Mouse (Mus musculus): Measurements from ENCODE around the gene Nanos2. TPM values are rescaled to one million over a fixed set of nuclear protein-coding genes. Genes with fewer than 3 reads are reported as not detected.

The Nanos2 gene
- total and polyA plus RNA-seq, 2 experiments from 2014 or later, result 1.6 to 2.6 TPM

DNA sequence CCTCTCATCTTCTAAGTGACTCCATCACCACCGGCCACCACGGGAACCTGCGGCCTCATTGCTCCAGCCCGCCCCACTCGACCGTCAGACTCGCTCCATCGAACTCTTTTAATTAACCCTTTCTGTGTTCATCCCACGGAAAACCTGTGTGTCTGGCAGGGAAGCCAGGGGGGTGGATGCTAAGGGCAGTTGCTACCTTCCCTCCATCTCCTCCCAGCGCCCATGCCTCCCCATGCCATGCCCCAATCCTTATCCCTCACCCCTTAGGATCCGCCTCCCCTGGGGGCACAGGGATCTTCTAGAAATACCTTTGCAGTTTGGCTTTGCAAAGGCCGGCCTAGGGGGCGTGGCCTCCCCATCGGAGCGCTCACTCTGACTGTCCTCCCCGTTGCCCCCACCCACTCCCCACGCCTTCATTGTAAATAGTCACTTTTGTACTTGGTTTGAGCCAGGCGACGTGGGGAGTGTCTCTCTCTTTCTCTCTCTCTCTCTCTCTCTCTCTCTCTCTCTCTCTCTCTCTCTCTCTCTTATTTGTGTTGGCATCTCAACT, 23.8 kb upstream of the Nanos2 start:
- ATAC-seq (no peak), DNase-seq (ENCODE audit: low spot score) (no peak)
- Histone ChIP-seq H3K36me3 (ENCODE audit: insufficient read depth, low read length) (no peaks in the 10 kb centered on the region; the same call in 1 of the 2 replicates), H3K4me1 (ENCODE audit: insufficient read depth, low read length) (peaks cover 10% of the 10 kb centered on the region), H3K27me3 (ENCODE audit: insufficient read depth, low read length) (no peaks in the 10 kb centered on the region), H3K9ac (replicated peaks; ENCODE audit: low read length) (no peak overlapping the region), H3K4me2 (ENCODE audit: low read depth, low read length) (peak overlapping the region; percentile 56), H3K27ac (no peak overlapping the region), H3K9me3 (ENCODE audit: low read length) (no peaks in the 10 kb centered on the region), H3K4me3 (ENCODE audit: low read length) (no peak overlapping the region)
- 8% methylated on average over 19 of the region's 19 CpGs for WGBS
- no peak for TF ChIP-seq CTCF (IDR thresholded peaks at IDR 0.05; ENCODE audit: low read depth)

DNA sequence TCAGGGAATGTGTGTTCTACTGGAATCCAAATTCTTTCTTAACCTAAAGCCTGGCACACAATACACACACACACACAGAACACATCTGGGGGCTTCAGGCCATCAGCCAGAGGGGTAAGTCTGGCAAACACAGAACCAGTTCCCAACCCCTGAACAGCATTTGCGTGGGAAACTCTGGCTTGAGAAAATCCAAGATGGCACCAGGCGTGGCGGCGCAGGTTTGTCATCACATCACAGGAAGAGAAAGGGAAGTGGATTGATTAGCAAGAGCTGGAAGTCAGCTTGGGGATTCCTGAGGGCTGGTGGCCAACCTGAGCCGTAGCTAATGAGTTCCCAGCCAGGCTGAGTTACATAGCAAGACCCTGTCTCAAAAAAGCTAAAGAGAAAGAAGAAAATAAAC, 21.9 kb upstream of the Nanos2 start:
- WGBS, result 76% methylated on average over 5 of the region's 5 CpGs
- H3K4me3 ChIP-seq (ENCODE audit: low read length), result no peak overlapping the region
- ATAC-seq (no peak), DNase-seq (ENCODE audit: low spot score) (no peak)
- no peaks in the 10 kb centered on the region for H3K27me3 ChIP-seq (ENCODE audit: insufficient read depth, low read length)
- no peak overlapping the region for H3K9ac ChIP-seq (replicated peaks; ENCODE audit: low read length)
- no peaks in the 10 kb centered on the region for H3K9me3 ChIP-seq (ENCODE audit: low read length)
- H3K4me1 ChIP-seq (ENCODE audit: insufficient read depth, low read length), result peaks cover 10% of the 10 kb centered on the region
- no peaks in the 10 kb centered on the region for H3K36me3 ChIP-seq (ENCODE audit: insufficient read depth, low read length)
- no peak overlapping the region for H3K4me2 ChIP-seq (ENCODE audit: low read depth, low read length)
- no peak for TF ChIP-seq CTCF (IDR thresholded peaks at IDR 0.05; ENCODE audit: low read depth)
- H3K27ac ChIP-seq, result no peak overlapping the region

DNA sequence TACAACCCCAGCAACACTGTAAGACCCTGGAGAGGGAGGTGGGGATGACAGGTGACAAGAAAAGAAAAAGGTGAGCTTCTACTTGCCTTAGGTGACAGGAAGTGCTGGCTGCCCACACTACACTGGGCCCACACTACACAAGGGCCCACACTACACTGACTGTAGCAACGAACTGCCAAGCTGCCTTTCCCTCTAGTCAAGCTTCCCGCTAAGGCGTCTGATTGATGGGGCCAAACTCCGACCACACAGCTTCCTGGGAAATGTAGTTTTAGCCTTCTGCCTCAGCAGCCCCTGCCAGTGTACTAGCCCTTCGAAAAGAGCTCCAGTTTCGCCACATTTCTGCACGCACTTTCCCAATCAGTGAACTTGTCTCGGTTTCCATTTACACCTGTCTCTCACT, 19.6 kb upstream of the Nanos2 start:
- ATAC-seq (peak; percentile 36; the same call in 1 of the 2 replicates), DNase-seq (ENCODE audit: low spot score) (peak; percentile 64)
- TF ChIP-seq CTCF (IDR thresholded peaks at IDR 0.05; ENCODE audit: low read depth), result no peak
- H3K4me1 ChIP-seq (ENCODE audit: insufficient read depth, low read length), result peaks cover 4% of the 10 kb centered on the region
- H3K9ac ChIP-seq (replicated peaks; ENCODE audit: low read length), result no peak overlapping the region
- H3K9me3 ChIP-seq (ENCODE audit: low read length), result no peaks in the 10 kb centered on the region
- no peak overlapping the region for H3K4me3 ChIP-seq (ENCODE audit: low read length)
- no peak overlapping the region for H3K4me2 ChIP-seq (ENCODE audit: low read depth, low read length)
- no peaks in the 10 kb centered on the region for H3K36me3 ChIP-seq (ENCODE audit: insufficient read depth, low read length)
- WGBS, result 14% methylated on average over 8 of the region's 8 CpGs
- no peak overlapping the region; the same call in 1 of the 2 replicates for H3K27ac ChIP-seq
- no peaks in the 10 kb centered on the region for H3K27me3 ChIP-seq (ENCODE audit: insufficient read depth, low read length)

DNA sequence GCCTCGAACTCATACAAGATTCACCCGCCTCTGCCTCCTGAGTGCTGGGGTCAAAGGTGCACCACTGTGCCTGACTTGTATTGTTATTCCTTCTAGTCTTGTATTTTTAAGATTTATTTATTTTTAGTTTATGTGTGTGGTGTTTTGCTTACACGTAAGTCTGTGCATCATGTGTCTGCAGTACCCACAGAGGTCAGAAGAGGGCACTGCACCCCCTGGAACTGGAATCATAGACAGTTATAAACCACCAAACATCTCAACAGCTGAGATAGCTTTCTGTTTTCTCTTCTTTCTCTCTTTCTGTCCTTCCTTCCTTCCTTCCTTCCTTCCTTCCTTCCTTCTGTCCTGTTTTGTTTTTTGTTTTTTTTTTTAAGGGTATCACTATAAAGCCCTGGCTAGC, 16.2 kb upstream of the Nanos2 start:
- ATAC-seq, result no peak
- TF ChIP-seq CTCF (IDR thresholded peaks at IDR 0.05; ENCODE audit: low read depth), result peak; percentile 40

DNA sequence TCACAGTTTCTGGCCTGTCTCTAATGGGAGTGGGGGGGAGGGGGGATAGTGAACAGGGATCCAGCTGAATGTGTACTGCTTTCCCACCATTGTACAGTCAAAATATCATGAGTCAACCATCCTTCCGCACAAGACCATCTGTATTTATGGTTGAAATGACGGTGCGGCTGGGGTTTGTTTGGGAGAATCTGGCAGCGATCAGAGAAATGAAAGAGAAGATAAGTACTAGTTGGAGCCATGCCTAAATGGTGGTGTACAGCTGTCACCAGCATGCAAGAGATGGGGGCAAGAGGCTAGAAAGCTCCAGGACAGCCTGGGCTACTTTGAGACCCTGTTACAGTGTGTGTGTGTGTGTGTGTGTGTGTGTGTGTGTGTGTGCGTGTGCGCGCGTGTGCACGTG, 8.8 kb upstream of the Nanos2 start:
- Histone ChIP-seq H3K9ac (replicated peaks; ENCODE audit: low read length) (no peak overlapping the region), H3K4me3 (ENCODE audit: low read length) (no peak overlapping the region), H3K27ac (no peak overlapping the region), H3K36me3 (ENCODE audit: insufficient read depth, low read length) (no peaks in the 10 kb centered on the region), H3K9me3 (ENCODE audit: low read length) (no peaks in the 10 kb centered on the region), H3K4me2 (ENCODE audit: low read depth, low read length) (no peak overlapping the region), H3K4me1 (ENCODE audit: insufficient read depth, low read length) (no peaks in the 10 kb centered on the region), H3K27me3 (ENCODE audit: insufficient read depth, low read length) (no peaks in the 10 kb centered on the region)
- DNase-seq (ENCODE audit: low spot score) (no peak), ATAC-seq (no peak)
- WGBS, result 83% methylated on average over 9 of the region's 9 CpGs
- no peak for TF ChIP-seq CTCF (IDR thresholded peaks at IDR 0.05; ENCODE audit: low read depth)

More for the DNA sequence above, 16.2 kb upstream of the Nanos2 start:
- Histone ChIP-seq H3K4me1 (ENCODE audit: insufficient read depth, low read length) (no peaks in the 10 kb centered on the region), H3K9ac (replicated peaks; ENCODE audit: low read length) (no peak overlapping the region), H3K27ac (no peak overlapping the region), H3K4me3 (ENCODE audit: low read length) (no peak overlapping the region), H3K9me3 (ENCODE audit: low read length) (no peaks in the 10 kb centered on the region), H3K36me3 (ENCODE audit: insufficient read depth, low read length) (no peaks in the 10 kb centered on the region), H3K4me2 (ENCODE audit: low read depth, low read length) (no peak overlapping the region), H3K27me3 (ENCODE audit: insufficient read depth, low read length) (no peaks in the 10 kb centered on the region)
- 95% methylated on average over 3 of the region's 3 CpGs for WGBS
- no peak for DNase-seq (ENCODE audit: low spot score)

DNA sequence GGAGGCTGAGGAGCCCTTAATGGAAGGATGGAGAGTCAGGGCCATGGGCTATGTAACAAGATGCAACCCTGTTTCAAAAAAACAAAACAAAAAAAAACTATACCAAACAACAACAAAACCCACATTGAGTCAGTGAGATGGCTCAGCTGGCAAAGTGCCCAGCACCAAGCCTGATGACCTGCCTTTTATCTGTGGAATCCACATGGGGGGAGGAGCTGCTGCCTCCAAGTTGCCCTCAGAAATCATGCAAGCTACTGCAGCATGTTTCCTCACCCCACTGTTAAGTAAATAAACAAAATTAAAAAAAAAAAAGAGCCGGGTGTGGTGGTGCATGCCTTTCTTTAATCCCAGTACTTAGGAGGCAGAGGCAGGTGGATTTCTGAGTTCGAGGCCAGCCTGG, 697 bp upstream of the Nanos2 start:
- DNase-seq (ENCODE audit: low spot score), result no peak
- H3K27me3 ChIP-seq (ENCODE audit: insufficient read depth, low read length), result no peaks in the 10 kb centered on the region
- no peaks in the 10 kb centered on the region for H3K4me1 ChIP-seq (ENCODE audit: insufficient read depth, low read length)
- no peak for ATAC-seq
- H3K4me3 ChIP-seq (ENCODE audit: low read length), result no peak overlapping the region
- H3K27ac ChIP-seq, result no peak overlapping the region
- H3K9ac ChIP-seq (replicated peaks; ENCODE audit: low read length), result no peak overlapping the region
- H3K4me2 ChIP-seq (ENCODE audit: low read depth, low read length), result no peak overlapping the region
- WGBS, result 85% methylated on average over 2 of the region's 2 CpGs
- no peaks in the 10 kb centered on the region for H3K36me3 ChIP-seq (ENCODE audit: insufficient read depth, low read length)
- no peak for TF ChIP-seq CTCF (IDR thresholded peaks at IDR 0.05; ENCODE audit: low read depth)
- H3K9me3 ChIP-seq (ENCODE audit: low read length), result no peaks in the 10 kb centered on the region

DNA sequence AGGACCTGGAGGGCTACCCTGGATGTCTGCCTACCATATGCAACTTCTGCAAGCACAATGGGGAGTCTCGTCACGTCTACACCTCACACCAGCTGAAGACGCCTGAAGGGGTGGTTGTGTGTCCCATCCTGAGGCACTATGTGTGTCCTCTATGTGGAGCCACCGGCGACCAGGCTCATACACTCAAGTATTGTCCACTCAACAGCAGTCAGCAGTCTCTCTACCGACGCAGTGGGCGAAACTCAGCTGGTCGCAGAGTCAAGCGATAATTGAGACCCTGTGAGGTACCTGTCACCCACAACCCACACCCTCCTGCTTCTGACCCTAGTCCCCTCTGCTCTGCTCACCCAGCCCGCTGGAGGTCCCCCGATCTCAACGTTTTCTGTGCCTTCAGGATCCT, 547 bp downstream of the Nanos2 start:
- TF ChIP-seq CTCF (IDR thresholded peaks at IDR 0.05; ENCODE audit: low read depth), result no peak
- no peaks in the 10 kb centered on the region for H3K27me3 ChIP-seq (ENCODE audit: insufficient read depth, low read length)
- no peak overlapping the region for H3K27ac ChIP-seq
- H3K4me2 ChIP-seq (ENCODE audit: low read depth, low read length), result no peak overlapping the region
- H3K9ac ChIP-seq (replicated peaks; ENCODE audit: low read length), result no peak overlapping the region
- DNase-seq (ENCODE audit: low spot score), result no peak
- H3K4me1 ChIP-seq (ENCODE audit: insufficient read depth, low read length), result peaks cover 2% of the 10 kb centered on the region
- ATAC-seq, result no peak
- no peaks in the 10 kb centered on the region for H3K36me3 ChIP-seq (ENCODE audit: insufficient read depth, low read length)
- H3K4me3 ChIP-seq (ENCODE audit: low read length), result no peak overlapping the region
- no peaks in the 10 kb centered on the region for H3K9me3 ChIP-seq (ENCODE audit: low read length)
- WGBS, result 74% methylated on average over 13 of the region's 13 CpGs

All from hindbrain, postnatal 0 days (tissue).